Mouse (Mus musculus) kidney, adult 11 months (tissue): ENCODE measurements around the gene C130079G13Rik.
"Not testable (repeated sequence)": the region's sequence is repeated elsewhere in the genome, so short reads cannot be mapped to it uniquely, and the experiment has no call there.

Source experiments
- DNase-seq: peaks from one replicate; pipeline ENCODE4 v3.0.0; 2022

The C130079G13Rik gene

DNA sequence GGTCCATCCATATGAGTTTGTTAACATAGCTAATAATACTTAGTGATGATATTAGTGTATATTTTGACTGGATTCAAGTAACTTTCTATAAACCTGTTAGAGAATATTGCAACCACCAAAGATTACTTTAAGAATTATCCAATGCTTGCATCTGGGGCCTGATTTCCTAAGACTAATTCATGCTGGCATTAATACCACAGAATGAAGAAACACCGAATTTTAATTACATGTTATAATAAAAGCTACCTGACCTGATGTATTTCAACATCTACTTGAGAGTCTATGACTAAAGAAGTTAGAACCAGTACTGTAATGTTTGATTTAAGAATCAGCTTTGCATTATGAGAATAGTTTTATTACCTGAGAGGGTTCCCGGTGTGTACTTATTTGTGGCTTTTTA, at the start of gene C130079G13Rik:
Gene C130079G13Rik (plus strand): TSS at position 301 of the 400 bp plus-strand sequence.
- no peak for DNase-seq

DNA sequence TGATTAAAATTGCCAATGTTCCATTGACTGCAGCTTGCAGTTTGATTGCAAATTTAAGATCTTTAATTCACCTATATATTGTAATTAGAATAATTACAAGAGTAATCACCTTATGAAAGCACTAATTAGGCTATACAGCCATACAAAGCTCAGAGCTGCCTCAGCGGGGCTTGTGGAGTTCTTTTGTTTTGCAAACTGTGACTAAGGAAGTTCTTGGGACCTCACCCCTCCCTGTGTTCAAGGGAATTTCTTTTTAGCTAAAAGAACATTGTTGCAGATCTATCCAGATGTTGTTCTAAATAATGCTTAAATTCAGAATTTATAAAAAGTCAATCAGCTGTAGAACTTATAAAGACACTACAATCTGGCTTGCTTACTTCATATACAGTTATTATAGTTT, 47.4 kb upstream of the C130079G13Rik start:
- DNase-seq: not testable (repeated sequence)

DNA sequence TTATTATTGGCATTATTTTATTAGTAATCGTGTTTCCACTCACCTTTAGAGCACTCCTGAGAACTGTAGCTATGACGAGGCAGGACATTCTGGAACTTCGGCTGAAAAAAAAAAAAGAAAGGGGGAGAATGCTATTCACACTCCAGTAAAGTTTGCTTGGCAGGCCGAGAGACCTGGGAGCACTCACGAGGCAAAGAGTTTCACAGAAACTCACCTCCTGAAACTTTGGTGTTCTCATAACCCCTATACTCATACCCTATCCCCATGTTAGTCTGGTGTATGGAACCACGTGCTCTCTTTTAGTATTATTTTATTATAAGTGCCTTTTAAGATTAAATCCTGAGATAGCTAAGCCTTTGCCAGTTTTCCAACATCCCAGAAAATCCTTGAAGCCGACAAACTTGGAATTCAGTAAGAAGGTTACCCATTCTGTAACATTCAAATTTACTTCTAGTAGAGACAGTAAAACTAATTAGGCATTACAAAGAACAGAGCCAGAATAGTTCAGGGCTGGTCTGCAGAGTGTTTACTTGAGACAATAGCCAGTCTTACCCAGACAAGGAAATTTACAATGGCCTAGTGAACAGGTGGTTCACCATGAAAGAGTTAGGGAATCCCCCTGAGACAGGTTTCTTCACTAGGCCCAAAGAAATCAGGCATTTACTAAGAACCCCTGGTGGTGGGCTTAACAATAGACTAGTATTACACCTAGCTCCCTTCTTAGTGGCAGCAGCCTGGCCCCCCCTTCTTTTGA, 45.0 kb upstream of the C130079G13Rik start:
- not testable (repeated sequence) for DNase-seq

DNA sequence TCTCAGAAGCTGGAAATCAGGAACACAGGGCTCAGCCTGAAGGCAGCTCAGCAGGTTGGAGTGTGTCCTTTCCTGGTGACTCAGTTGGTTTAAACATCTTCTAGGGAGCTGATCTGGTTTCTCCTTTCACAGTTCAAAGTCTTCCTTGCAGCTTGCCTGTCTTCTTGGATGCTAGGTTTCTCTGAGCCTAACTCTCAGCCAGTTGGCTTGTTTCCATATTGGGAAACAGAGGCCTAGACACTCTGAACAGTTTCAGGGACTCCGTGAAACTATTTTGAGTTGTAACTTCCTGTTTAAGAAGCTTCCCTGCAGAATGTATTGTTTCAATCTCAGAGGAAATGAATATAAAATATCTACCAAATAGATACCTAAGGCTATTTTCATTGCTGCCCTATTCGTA, 31.7 kb upstream of the C130079G13Rik start:
- DNase-seq: no peak

DNA sequence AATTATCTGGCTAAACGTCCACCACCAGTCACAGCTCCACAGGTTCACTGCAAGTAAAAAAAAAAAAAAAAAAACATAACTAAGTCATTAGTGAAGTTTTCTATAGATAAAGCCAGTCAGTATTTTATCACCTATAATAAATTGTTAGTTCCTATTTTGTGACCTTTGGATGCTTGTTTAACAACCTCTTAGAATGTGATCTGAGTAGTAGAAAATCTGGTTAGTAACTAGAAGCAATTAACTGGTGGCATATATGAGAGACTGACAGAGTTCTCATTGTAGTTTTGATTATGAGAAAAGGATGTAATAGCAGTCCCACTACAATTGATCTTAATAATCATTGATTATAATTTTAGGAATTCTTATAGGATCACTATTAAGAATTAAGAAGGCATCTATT, 9.6 kb downstream of the C130079G13Rik start:
- no peak for DNase-seq

DNA sequence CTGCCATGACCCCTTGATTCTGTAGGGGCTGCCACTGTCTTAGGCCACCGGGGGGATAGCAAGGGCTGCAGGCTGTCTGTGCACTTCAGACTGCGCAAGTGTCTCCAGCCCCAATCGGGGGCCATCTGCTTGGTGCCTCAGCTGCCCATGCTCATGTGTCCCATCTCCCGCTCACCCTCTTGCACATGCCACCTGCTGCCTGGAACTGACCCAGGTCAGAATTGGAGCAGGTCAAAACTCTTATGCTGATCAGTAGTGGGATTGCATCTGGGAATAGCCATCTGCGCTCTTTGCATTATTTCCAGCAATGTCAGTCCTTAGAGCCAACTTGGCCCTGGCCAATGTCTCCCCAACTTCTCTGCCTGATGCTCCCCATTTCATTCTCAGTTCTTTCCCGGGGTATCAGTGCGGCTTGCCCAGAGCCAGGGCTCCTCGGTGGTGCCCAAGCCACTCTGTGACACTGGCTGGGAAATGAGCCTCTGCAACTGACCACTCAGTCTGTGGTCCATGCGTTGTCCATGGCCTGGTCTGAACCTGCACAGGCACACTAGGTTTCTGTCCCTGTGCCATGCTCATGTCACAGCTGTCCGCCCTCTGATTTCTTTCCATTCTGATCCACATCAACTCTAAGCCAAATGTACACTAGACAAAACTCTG, 22.4 kb downstream of the C130079G13Rik start:
- DNase-seq: no peak

DNA sequence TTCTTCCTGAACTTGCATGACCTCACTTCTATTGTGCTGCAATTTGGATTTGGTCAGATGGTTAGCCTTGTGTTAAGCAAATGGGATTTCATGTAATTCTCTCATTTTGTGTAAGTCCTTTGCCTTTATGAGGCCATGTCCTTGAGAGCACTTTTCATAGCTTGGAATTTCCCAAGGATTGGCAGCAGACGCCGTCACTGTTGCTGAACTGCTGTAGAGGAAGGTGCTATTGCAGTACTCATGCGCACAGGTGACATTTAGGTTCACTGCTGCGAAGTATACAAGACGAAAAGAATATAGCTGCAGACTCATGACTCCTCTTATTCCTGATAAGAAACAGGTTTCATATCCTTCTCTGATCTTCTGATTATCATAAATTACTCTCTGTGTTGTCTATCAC, 45.9 kb downstream of the C130079G13Rik start:
- DNase-seq: no peak

DNA sequence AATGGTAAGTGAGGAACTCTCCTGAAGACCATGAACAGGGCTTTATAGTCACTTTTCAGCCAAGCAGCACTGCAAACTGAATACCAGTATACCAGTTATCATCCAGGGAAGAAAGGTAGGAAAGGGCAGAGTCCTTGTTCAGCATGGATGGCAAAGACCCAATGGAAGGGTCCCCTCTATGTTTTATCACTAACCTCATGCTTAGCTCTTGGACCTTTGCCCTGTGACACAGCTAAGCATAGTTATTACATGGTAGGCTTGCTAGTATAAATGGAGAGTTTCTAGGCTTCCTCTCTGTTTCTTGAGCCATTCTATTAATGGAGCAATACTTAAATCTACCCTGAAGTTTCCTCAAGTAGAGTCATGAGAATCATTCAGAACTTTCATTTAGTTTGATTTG, 49.6 kb downstream of the C130079G13Rik start:
- no peak for DNase-seq
